Mouse (Mus musculus): ENCODE data around the gene Tmem144.

Tmem144 gene

DNA sequence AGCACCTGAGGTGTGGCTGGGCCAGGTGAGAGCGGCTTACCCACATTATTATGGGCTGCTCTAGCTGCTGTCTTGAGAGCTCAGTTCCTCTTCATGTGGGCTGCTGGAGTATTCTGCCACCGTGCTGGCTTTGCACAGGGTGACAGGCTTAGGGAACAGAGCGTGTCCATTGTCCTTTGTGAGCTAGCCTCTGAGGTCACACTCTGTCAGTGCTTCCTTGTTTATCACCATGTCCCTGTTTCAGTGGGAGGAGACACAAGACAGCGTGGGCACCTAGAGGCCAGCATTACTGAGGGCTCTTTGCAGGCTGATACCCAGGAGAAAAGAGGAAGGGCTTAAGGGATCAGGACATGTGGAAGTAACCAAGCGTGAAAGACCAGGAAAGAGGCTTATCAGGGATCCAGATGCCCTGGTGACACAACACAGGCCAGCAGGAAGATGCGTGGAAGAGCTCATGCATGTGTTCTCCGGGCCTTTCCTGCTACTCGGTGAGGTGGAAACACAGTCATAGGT is at the start of gene Tmem144:
Gene Tmem144, minus strand, starts transcription at position 120 of the 513 bp plus-strand sequence.
- no peak for DNase-seq (ENCODE audit: low spot score in 2 of 2)

DNA sequence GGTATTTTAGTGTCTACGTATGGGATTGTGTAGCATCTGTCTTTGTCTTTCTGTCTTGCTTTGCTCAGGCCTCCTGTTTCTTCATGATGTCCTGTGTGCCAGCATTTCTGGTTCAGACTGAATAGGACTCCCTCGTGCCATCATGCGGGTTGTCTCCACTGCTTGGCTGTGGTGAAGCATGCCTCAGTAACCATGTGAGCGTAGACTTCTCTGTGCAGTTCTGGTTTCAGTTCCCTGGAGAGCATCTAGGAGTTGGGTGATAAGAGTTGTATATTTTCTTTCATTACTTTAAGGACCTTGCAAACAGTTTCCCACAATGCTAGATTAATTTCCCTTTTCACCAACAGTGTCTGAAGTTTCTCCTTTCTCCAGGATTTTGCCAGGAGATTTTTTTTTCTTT is 49.2 kb upstream of the Tmem144 start:
- no peak for DNase-seq (ENCODE audit: low spot score in 2 of 2)

- DNase-seq (ENCODE audit: low spot score in 2 of 2) = no peak
These were observed 48.7 kb upstream of the Tmem144 start for GRCm38 (mm10) chr3:79901321-79901720.

DNA sequence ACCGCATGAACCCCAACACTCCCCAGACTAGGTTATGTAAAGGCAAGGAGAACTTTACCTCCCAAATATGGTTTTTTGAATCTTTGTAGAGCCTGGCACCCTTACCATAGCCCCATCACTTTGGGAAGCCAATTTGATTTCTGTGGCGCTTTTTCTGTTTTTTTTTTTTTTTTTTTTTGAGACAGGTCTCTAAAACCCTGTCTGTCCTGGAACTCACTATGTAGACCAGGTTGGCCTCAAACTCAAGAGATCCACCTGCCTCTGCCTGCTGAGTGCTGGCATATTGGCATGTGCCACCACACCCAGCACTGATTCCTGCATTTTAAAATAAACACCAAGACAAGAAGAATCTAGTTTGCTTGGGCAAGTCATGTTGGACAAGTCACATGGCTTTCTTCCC is 47.9 kb upstream of the Tmem144 start:
- no peak for DNase-seq (ENCODE audit: low spot score in 2 of 2)

- no peak for DNase-seq (ENCODE audit: low spot score in 2 of 2)
These were observed 47.3 kb upstream of the Tmem144 start for GRCm38 (mm10) chr3:79899906-79900305.

DNA sequence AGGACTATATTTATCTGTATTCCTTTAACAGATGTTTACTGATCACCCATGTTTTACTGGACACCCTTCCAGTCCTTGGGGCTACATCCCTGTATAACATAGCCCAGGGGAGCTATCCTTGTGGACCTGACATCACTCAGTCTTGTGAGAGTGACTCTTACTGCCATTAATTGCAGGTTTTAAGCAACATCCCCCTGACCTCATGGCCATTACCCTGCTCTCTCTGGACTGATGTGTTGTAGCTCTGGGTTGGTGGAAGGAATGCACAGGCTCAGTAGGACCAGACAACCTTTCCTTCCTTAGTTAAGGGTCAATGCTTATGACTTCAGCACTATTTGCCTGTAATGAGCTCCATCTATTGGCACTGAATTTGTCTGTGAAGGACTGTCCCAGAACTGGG is 45.9 kb upstream of the Tmem144 start:
- no peak for DNase-seq (ENCODE audit: low spot score in 2 of 2)

DNA sequence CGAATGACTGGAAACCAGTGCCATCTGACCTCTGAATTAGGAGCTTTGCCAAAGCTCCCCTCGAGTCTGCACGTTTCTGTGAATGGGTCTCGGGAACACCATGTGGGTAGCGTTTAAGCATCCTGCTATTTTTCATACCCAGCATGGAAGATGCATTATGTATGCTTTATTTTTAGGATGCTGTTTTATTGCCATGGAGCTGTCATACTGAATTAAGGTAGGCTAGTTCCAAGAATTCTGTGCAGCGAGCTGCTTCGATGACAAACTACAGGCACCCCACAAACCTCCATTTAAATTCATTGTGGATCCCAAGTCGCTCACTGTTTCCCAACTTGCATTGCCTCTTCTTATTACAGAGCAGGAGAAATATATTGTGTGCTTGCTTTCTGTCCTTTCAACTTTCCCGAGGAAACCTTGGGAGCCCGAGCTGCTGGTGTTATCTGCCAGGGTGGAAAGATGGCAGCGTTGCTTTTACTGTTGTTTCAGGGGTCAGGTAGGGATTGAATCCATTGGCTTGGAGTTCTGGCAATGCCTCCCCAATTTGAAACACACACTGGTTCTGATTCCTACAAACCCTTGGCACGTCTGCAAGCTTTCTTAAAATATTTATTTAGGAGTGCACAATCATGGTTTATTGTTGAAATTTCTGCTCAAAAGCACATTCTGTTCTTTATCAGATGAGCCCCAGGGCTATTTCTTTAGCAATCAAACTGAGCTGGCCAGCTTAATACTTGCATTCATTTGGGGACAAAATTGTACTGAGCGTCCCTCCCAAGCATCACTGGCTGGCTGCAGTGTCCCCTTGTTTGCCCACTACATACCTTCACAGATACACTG is 45.2 kb upstream of the Tmem144 start:
- no peak for DNase-seq (ENCODE audit: low spot score in 2 of 2)

GRCm38 (mm10) chr3:79887966-79888365 is 35.4 kb upstream of the Tmem144 start:
- no peak for DNase-seq (ENCODE audit: low spot score in 2 of 2)

GRCm38 (mm10) chr3:79887161-79887855 is 34.7 kb upstream of the Tmem144 start:
- no peak for DNase-seq (ENCODE audit: low spot score in 2 of 2)

GRCm38 (mm10) chr3:79886357-79887091 is 34.0 kb upstream of the Tmem144 start:
- DNase-seq (ENCODE audit: low spot score in 2 of 2) = peak in 1 of 2 experiments; percentile 12

DNA sequence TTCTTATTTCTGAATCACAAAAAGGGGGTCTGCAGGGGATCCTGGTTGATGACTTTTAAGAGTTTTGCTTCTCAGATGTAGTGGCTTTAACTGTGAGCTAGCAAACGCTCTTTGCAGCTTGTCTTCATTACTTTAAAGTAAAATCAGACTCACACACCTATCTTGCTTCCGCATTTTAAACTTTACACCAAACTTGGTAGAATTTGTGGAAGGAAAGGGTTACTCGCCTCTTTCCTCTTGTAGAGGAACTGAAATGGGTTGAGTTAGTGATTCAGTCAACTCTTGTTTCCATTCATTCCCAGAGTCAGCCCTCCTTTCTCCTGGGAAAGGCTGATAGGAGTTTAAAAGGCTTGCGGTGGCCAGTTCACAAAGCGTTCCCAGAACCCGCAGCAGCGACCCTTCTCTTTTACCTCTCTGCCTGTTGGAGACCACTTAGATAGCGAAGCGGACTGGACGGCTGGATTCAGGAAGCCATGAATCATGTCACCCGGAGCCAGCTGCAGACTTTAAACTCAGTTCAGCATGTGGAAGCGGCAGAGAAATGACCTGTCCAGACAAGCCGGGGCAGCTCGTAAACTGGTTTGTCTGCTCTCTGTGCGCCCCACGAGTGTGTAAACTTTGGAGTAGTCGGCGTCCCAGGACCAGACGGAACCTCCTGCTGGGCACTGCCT is 33.2 kb upstream of the Tmem144 start:
- no peak for DNase-seq (ENCODE audit: low spot score in 2 of 2)

- DNase-seq (ENCODE audit: low spot score in 2 of 2) = peak in 1 of 2 experiments; percentile 13
These were observed 32.2 kb upstream of the Tmem144 start for GRCm38 (mm10) chr3:79884761-79885189.

- no peak for DNase-seq (ENCODE audit: low spot score in 2 of 2)
These were observed 31.7 kb upstream of the Tmem144 start, which contains the start of gene Fam198b for GRCm38 (mm10) chr3:79884305-79884704. Gene Fam198b (plus strand): TSS chr3:79884533.

GRCm38 (mm10) chr3:79883092-79883491 is 30.5 kb upstream of the Tmem144 start:
- DNase-seq (ENCODE audit: low spot score in 2 of 2) = peak; percentile 12 to 40

GRCm38 (mm10) chr3:79881645-79882044 is 29.1 kb upstream of the Tmem144 start:
- no peak for DNase-seq (ENCODE audit: low spot score in 2 of 2)

- DNase-seq (ENCODE audit: low spot score in 2 of 2) = no peak
These were observed 26.7 kb upstream of the Tmem144 start for GRCm38 (mm10) chr3:79879246-79879645.

DNA sequence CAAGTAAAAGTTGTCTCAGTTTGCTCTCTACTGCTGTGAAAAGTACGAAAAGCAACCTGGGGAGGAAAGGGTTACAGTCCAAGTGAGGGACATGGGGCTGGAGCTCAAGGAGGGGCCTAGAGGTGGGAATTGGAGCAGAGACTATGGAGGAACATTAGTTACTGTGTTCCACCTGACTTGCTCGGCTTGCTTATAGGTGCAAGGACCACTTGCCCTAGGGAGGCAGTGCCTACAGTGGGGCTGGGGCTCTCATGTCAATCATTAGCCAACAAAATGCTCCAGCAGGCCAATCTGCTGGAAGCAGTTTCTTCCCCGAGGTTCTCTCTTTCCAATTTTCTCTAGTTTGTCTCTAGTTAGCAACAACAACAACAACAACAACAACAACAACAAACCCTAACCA is 25.8 kb upstream of the Tmem144 start:
- no peak for DNase-seq (ENCODE audit: low spot score in 2 of 2)

DNA sequence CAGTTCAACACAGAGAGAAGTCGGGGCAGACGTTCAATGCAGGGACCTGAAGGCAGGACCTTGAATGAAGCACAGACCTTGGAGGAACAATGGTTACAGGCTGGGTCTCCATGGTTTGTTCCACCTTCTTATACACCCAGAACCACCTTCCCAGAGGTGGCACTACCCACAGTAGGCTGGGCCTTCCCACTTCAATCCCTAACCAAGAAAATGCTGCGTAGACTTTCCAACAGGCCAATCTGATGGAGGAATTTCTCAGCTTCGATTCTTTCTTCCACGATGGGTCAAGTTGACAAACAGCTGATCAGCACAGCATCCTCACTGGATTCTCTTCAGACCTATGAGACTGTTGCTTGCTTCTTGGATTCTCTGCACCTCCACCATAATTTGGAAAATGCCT is 22.9 kb upstream of the Tmem144 start:
- no peak for DNase-seq (ENCODE audit: low spot score in 2 of 2)

- DNase-seq (ENCODE audit: low spot score in 2 of 2) = no peak
These were observed 14.6 kb upstream of the Tmem144 start for GRCm38 (mm10) chr3:79867121-79867709.

GRCm38 (mm10) chr3:79866526-79866925 is 14.0 kb upstream of the Tmem144 start:
- DNase-seq (ENCODE audit: low spot score in 2 of 2) = no peak

DNA sequence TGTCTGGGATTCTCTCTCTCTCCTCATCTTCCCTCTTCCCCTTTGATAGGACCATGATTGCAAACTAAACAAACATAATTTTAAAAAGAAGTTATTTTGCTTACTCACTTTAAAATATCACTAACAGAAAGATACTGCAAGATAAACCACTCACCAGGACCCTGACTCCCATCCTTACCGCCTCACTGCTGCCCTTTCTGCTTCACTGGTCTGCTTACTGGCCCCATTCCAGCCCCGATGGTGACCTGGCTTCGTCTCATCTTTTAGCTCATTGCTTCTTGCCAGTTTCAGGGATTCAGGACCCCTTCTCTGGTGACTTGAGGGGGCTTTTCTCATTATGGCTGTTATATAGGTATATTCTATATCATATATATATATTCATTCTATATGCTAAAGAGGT is 13.5 kb upstream of the Tmem144 start:
- DNase-seq (ENCODE audit: low spot score in 2 of 2) = no peak

Data from spleen, postnatal 14 days (tissue).